Mouse (Mus musculus): ENCODE results near the gene Slc6a18. TPM values are rescaled to one million over a fixed set of nuclear protein-coding genes. Genes with fewer than 3 reads are reported as not detected.
"Not testable (repeated sequence)": the region's sequence is repeated elsewhere in the genome, so short reads cannot be mapped to it uniquely, and the experiment has no call there.

The Slc6a18 gene
- polyA plus RNA-seq (2012; ENCODE audit: insufficient read depth, insufficient read length, missing spikeins): not detected in 2 replicates

GRCm38 (mm10) chr13:73677853-73678252, at the start of gene Slc6a18:
TSS of gene Slc6a18 (minus strand) at chr13:73678023.
- Histone ChIP-seq H3K4me1 (ENCODE audit: control insufficient read depth, insufficient read depth, insufficient read length, low read length) (peaks cover under 1% of the 10 kb centered on the region; the same call in 1 of the 2 replicates), H3K27ac (replicated peaks; ENCODE audit: low read depth, low read length) (no peak within 1 kb of the TSS), H3K4me3 (ENCODE audit: insufficient read depth, low read depth, low read length) (no peak within 1 kb of the TSS)

DNA sequence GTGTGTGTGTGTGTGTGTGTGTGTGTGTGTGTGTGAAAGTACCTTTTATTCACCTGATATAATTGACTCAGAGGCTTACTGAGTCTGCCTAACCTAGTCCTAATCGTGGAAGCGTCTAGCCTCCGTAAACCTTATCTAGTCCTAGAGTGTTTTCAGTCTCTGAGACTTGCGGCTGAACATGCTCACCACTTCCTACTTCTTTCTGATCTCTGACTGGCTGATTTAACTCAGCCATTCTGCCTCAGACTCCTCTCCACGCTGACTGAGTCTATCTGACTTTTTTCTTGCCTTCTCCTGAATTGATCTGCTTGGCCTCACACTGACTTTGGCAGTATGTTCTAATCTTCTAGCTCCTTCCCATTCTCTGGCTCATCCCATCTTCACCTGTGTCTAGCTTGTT, 47.5 kb upstream of the Slc6a18 start:
- no peak overlapping the region for H3K27ac ChIP-seq (replicated peaks; ENCODE audit: low read depth, low read length)
- peaks cover 12% of the 10 kb centered on the region for H3K4me1 ChIP-seq (ENCODE audit: control insufficient read depth, insufficient read depth, insufficient read length, low read length)
- H3K4me3 ChIP-seq (ENCODE audit: insufficient read depth, low read depth, low read length): no peak overlapping the region

- Histone ChIP-seq H3K4me1 (ENCODE audit: control insufficient read depth, insufficient read depth, insufficient read length, low read length) (peaks cover under 1% of the 10 kb centered on the region; the same call in 1 of the 2 replicates), H3K27ac (replicated peaks; ENCODE audit: low read depth, low read length) (no peak overlapping the region), H3K4me3 (ENCODE audit: insufficient read depth, low read depth, low read length) (no peak overlapping the region)
Observed at GRCm38 (mm10) chr13:73723081-73723668, 45.4 kb upstream of the Slc6a18 start.

- Histone ChIP-seq H3K27ac (replicated peaks; ENCODE audit: low read depth, low read length) (no peak overlapping the region), H3K4me3 (ENCODE audit: insufficient read depth, low read depth, low read length) (no peak overlapping the region), H3K4me1 (ENCODE audit: control insufficient read depth, insufficient read depth, insufficient read length, low read length) (no peaks in the 10 kb centered on the region)
Observed at GRCm38 (mm10) chr13:73720241-73720640, 42.4 kb upstream of the Slc6a18 start.

DNA sequence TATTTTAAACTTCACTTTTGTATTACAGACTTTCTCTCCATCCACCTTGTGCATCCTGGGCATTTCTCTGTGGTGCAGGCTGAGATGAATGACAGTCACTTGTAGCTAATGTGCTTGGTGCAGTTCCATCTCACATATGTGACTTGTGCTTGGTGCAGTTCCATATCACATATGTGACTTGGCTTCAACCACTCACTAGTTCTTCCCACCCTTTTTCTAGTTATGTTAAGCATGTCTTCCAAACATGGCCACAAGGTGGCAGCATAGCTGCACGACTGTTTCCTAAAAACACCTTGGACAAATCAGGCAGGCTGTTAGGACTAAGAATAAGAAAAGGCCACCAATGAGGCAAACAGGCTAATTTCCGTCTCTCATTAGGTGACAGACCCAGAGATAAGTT, 40.4 kb upstream of the Slc6a18 start:
- Histone ChIP-seq H3K27ac (replicated peaks; ENCODE audit: low read depth, low read length) (no peak overlapping the region), H3K4me1 (ENCODE audit: control insufficient read depth, insufficient read depth, insufficient read length, low read length) (no peaks in the 10 kb centered on the region), H3K4me3 (ENCODE audit: insufficient read depth, low read depth, low read length) (no peak overlapping the region)

DNA sequence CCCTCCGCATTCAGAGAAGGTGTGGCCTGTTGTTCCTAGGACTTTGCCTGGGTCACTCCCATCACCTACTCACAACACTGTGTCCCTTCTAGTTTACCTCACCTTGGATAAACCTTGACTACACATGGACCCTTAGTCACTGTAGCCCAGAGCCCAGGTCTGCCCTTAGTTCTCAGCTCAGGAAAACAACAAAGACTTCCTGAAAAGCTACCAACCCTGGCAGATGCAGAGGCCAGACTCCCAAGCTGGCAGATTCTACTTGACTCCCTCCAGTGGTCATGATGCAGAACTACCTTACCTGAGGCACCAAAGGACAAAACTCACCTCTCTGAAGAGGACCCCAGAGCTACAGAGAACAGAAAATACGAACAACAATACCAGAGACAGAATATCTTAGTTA, 36.2 kb upstream of the Slc6a18 start:
- no peak overlapping the region for H3K4me3 ChIP-seq (ENCODE audit: insufficient read depth, low read depth, low read length)
- no peak overlapping the region for H3K27ac ChIP-seq (replicated peaks; ENCODE audit: low read depth, low read length)
- H3K4me1 ChIP-seq (ENCODE audit: control insufficient read depth, insufficient read depth, insufficient read length, low read length): no peaks in the 10 kb centered on the region

- H3K4me3 ChIP-seq (ENCODE audit: insufficient read depth, low read depth, low read length): no peak overlapping the region
- no peaks in the 10 kb centered on the region for H3K4me1 ChIP-seq (ENCODE audit: control insufficient read depth, insufficient read depth, insufficient read length, low read length)
- H3K27ac ChIP-seq (replicated peaks; ENCODE audit: low read depth, low read length): no peak overlapping the region
Observed at GRCm38 (mm10) chr13:73713204-73713603, 35.4 kb upstream of the Slc6a18 start.

DNA sequence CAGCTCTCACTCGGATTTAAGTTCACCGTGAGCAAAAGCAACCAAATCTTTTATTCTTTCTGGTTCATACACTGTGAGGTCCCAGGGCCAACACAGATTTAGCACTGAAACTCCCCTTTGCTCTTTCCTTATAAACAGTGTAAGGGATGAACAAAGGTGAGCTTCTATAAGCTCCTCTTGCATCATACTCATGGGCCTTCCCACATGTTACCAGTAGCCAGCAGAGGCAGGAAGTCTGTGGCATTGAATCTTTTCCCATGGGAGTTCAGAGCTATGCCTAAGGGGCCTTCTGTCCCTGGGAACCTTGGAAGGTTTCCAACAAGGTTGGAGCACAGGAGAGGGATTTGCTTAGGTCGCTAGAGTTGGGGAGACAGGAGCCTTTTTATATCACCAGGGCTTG, 34.4 kb upstream of the Slc6a18 start:
- no peaks in the 10 kb centered on the region for H3K4me1 ChIP-seq (ENCODE audit: control insufficient read depth, insufficient read depth, insufficient read length, low read length)
- H3K4me3 ChIP-seq (ENCODE audit: insufficient read depth, low read depth, low read length): no peak overlapping the region
- no peak overlapping the region for H3K27ac ChIP-seq (replicated peaks; ENCODE audit: low read depth, low read length)

- no peak overlapping the region for H3K27ac ChIP-seq (replicated peaks; ENCODE audit: low read depth, low read length)
- no peak overlapping the region for H3K4me3 ChIP-seq (ENCODE audit: insufficient read depth, low read depth, low read length)
- no peaks in the 10 kb centered on the region for H3K4me1 ChIP-seq (ENCODE audit: control insufficient read depth, insufficient read depth, insufficient read length, low read length)
Observed at GRCm38 (mm10) chr13:73711803-73712202, 34.0 kb upstream of the Slc6a18 start.

DNA sequence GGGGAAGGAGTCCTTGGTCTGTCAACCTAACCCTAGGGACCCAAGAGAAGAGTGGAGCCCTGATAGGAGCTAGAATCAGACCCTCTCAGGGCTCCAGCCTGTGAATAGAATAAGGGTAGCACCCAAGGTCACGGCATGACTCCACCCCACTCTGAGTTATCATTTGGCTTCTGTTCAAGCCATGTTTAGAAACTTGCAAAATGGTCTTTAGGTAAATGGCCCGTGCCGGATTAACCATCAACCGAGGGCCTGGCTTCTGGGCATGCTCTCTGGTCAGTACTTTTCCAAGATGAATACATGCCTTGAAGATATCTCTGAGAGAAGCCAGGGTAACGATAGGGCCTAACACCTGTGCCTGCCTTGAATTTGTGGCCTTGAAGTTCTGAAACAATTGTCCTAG, 33.4 kb upstream of the Slc6a18 start:
- Histone ChIP-seq H3K4me3 (ENCODE audit: insufficient read depth, low read depth, low read length) (no peak overlapping the region), H3K27ac (replicated peaks; ENCODE audit: low read depth, low read length) (no peak overlapping the region), H3K4me1 (ENCODE audit: control insufficient read depth, insufficient read depth, insufficient read length, low read length) (no peaks in the 10 kb centered on the region)

GRCm38 (mm10) chr13:73709491-73709890, 31.7 kb upstream of the Slc6a18 start:
- no peak overlapping the region for H3K27ac ChIP-seq (replicated peaks; ENCODE audit: low read depth, low read length)
- H3K4me1 ChIP-seq (ENCODE audit: control insufficient read depth, insufficient read depth, insufficient read length, low read length): no peaks in the 10 kb centered on the region
- H3K4me3 ChIP-seq (ENCODE audit: insufficient read depth, low read depth, low read length): no peak overlapping the region

GRCm38 (mm10) chr13:73704694-73705325, 27.0 kb upstream of the Slc6a18 start, which contains the start of gene Slc6a19:
TSS of gene Slc6a19 (minus strand) at chr13:73704865.
- Histone ChIP-seq H3K4me1 (ENCODE audit: control insufficient read depth, insufficient read depth, insufficient read length, low read length) (0 out of 2 replicates have a peak, but pooled peaks cover 2% of the 10 kb centered on the region), H3K27ac (replicated peaks; ENCODE audit: low read depth, low read length) (no peak within 1 kb of the TSS), H3K4me3 (ENCODE audit: insufficient read depth, low read depth, low read length) (no peak within 1 kb of the TSS)

DNA sequence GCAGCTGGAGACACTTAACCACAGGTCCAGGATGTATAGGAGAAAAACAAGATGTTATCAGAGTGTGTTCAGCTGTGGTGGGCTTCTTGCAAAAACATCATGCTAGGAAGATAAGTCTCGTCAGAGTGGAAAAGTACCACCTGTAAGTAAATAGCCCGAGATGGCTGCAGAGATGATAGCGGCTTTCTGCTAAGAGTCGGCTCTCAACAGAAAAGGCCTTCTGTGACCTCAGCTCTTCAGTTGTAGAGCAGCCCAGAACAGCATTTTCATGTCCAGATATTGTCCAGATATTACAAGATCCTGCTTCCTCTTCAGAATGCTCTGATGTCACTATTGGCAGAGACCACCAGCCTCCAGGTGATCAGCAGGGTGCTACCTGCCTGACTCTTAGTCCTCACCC, 25.7 kb upstream of the Slc6a18 start:
- H3K27ac ChIP-seq (replicated peaks; ENCODE audit: low read depth, low read length); H3K4me1 ChIP-seq (ENCODE audit: control insufficient read depth, insufficient read depth, insufficient read length, low read length); H3K4me3 ChIP-seq (ENCODE audit: insufficient read depth, low read depth, low read length): not testable (repeated sequence)

DNA sequence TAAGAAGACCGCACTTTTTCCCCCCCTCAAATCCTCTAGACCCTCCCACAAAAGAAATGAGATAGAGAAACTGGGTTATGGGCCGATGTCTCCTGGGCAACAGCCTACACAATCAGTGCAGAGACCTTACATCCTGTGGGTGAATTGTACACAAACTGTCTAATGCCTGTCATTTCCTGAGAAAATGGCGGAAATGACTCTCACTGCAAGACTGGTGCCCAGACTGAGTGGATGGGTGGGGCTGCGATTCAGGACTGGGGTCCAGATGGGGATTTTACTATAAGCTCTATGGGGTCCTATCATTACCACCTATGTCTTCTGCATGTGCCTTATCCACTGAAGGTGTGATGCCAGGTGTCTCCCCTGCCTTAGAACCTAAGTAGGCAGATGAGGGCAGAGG, 25.0 kb upstream of the Slc6a18 start:
- 0 out of 2 replicates have a peak, but pooled peaks cover 2% of the 10 kb centered on the region for H3K4me1 ChIP-seq (ENCODE audit: control insufficient read depth, insufficient read depth, insufficient read length, low read length)
- H3K4me3 ChIP-seq (ENCODE audit: insufficient read depth, low read depth, low read length): no peak overlapping the region
- no peak overlapping the region for H3K27ac ChIP-seq (replicated peaks; ENCODE audit: low read depth, low read length)

DNA sequence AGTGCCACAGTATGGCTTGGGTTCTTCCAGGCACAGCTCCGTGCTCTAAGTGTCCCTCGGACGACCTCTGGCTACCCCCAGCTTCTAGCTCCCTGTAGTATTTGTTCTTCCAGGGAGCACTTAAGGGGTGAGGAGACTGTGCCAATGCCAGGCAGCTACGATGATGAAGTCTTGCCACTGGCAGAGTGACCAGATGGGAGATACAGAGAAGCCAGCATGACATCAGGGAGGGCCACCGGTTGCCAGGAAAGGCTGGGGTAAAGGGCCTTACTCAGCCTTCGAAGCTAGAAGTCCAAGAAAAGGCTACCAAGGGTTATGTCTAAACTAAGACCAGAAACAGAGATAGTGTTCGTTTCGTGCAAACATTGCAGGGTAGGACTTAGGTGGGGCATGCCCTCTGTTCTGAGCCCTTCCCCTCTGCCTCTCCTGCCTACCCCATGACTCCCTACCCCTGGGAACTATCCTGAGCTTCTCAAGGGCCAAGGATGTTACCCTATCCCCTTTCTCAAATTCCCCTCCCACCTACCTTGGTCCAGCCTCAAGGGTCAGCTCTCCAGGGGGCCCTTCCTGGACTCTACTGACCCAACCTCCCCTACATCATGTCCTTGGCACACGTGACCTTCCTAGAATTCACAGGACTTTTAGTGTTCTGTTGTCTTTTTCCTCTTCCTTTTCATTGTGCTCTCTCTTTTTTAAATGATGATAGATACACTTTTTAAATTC, 23.5 kb upstream of the Slc6a18 start:
- no peak overlapping the region for H3K4me3 ChIP-seq (ENCODE audit: insufficient read depth, low read depth, low read length)
- 0 out of 2 replicates have a peak, but pooled peaks cover 2% of the 10 kb centered on the region for H3K4me1 ChIP-seq (ENCODE audit: control insufficient read depth, insufficient read depth, insufficient read length, low read length)
- H3K27ac ChIP-seq (replicated peaks; ENCODE audit: low read depth, low read length): no peak overlapping the region

Data from brown adipose tissue, adult 24 weeks (tissue).